Mouse (Mus musculus): ENCODE measurements at regions not wholly inside any gene's neighbourhood (a gene's known extent, or its start where the extent isn't known, plus 50 kb on each side); places are given as distances from the start of the nearest gene placed in this dataset.

DNA sequence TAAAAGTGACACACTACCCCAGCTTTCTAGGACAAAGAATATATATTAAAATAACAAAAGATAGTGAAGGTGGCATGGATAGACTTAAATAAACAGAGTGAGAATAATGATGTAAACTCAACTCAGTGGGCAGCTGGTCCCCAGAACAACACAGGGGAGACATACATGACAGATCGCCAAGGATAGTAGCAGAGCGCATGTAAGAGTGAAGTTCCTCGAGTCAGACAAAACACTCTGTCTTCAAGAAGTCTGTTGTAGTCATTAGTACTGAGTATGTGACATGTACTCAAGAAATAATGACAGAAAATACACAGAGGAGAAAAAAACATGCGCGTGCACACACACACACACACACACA lies 74.8 kb upstream of the Stxbp5l start:
- intact Hi-C loops (cut with DNase I) = loop anchor here (2.0 kb wide), 1 partner anchor 21 kb away; no protein-coding TSS in a partner anchor

DNA sequence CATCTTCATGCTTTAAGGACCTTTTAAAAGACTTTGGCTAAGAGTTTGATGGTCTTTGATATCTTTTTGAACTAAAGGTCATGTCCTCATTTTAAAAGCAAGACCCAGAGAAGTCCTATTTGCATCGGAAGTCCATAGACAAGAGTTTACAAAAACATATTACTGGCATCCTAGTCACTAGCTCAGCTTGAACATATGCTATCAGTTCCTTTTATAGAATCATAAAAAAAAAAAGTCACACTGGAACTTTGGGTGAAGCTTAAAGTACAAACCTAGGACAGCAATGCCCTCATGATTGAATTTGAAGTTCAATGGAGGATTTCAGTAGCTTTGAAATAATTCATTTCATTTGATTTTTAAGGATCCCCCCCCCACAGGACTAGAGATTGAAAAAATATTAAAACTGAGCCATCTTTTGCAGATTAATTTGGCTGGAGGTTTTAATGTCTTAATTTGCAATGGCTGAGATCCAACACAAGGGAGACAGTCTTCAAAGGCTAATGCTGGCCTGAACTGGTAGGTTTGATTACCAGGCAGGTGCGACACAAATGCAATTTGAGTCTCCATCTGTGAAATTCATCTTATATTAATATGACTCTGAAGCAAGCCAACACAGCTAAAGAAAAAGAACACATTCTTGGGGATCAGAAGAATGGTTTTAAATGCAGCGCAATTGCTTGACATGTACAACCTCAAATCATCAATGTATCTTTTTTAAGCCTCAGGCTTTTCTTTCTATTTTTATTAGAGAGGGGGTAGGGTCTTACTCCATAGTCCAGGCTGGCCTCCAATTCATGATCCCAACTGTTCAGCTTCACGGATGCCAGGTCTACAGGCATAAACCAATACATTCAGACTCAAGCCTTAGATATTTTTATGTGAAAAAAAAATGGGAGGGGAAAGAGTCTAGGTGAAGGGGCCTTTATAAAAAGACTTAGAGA lies 74.1 kb upstream of the Stxbp5l start:
- intact Hi-C loops (cut with DNase I) = loop anchor here (2.0 kb wide), 1 partner anchor 22 kb away; no protein-coding TSS in a partner anchor

DNA sequence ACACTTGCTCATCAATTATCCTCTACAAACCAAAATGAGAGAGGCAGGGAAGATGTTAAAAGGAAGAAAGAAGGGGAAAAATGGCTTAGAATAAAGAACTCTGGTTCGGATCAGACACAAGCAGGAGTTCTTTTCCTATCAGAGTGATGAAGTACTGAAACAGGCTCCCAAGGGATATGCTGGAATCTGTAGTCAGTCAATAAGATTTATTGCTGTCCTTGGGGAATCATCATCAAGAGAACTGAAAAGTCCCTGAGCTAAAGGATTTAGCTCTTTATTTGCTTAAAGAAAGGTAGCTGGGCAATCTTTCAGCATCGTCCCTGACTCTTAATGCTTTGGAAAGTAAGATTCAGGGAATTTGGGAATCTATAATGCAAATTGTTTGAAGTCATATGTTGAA lies 71.2 kb upstream of the Stxbp5l start:
- intact Hi-C loops (cut with DNase I) = no loop called here

DNA sequence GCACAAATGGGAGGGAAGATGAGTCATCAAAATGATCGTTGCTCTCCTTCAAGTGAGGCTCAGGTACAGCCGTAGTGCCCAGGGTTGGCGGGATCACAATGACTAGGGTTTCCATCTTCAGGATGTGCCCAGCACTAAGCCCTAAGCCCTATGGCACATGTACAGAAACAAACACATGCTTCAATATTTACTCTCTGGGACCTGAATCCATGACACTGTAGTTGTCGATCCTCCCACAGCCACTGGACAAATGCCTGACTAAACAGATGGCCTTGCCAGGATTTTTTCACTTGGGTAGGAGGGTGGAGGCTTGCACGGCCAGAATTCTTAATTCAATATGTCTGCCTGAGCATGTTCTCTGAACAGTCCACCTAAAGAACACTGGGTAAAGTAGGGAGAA lies 65.1 kb upstream of the Stxbp5l start:
- intact Hi-C loops (cut with DNase I) = no loop called here

DNA sequence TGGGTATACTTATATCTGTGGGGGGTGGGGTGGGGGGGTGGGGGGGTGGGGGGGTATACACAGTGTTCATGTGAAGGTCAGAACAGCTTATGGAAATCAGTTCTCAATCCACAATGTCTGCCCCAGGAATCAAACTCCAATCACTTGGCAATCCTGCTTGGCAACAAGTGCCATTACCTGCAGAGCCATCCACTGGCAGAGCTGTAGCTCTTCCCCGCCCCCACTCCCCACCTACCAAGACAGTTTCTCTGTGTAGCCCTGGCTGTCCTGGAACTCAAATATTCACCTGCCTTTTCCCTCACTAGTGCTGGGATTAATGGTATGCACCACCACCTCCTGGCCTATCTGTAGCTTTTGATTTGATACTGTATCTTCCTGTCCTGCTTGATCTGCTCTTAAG lies 61.0 kb upstream of the Stxbp5l start:
- intact Hi-C loops (cut with DNase I) = no loop called here

DNA sequence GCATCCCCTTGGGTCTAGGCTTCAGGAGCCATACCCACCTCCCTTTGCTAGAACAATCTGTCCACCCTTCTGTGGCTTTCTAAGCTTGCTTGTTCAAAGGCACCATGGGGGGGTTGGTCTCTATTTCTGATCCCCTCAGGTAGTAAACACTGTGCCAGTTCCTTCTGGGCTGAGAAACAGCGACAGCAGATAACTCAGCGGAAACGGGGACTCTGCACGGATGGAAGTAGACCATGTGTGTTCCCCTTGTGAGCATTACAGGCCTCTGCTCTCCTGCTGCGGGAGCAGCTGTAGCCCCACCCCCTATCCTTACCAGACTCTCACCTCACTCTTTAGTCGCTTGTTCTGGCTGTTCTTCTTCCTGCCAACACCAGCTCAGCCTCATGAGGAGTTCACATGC lies 58.2 kb upstream of the Stxbp5l start:
- intact Hi-C loops (cut with DNase I) = no loop called here

DNA sequence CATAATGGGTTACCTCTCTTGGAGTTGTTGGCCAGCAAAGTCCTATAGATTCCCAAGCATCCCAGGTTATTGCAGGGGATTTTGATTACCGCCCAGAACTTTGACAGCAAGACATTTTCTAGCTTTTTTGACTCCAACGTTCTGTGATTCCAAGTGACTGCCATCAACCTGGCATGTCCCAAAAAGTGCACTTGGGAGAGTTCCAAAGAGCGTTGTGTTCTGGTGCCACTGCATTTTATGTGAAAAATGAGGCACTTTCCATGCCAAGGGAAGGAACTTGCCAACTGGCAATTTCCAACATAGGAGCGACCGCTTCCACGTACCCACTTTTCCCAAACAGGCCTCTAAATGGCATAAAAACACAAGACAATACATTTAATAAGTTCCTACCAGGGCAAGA lies 57.7 kb upstream of the Stxbp5l start:
- intact Hi-C loops (cut with DNase I) = no loop called here

DNA sequence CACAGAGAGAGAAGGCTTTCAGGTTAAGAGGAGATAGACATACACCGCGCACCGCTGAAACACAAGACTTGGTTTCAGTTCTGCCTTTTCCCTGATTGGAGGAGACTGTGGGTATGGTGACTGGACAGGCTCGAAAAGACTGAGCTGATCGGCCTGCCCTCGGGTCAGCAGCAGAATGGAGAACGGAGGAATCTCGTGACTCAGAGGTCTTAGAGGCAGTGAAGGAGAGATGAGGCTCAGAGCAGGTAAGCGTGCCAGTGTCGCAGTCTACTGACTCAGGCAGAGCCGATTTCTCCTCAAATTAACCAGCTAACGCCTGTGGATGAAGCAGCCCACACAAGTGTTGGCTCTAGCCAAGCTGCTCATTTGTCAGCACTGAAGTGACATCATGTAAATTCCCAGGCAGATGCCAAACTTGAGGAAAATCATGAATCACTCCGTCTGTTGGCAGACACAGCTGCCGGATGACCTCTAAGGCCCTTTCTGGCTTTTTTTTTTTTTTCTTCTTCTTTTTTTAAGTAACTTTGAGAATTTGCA lies 55.9 kb upstream of the Stxbp5l start:
- intact Hi-C loops (cut with DNase I) = no loop called here
